Mouse (Mus musculus): ENCODE data around the gene Lmx1b. TPM values are rescaled to one million over a fixed set of nuclear protein-coding genes. Genes with fewer than 3 reads are reported as not detected.

Lmx1b gene
- 3.3 and 3.5 TPM in 2 replicates for polyA plus RNA-seq (2015; fragmentation: Nextera tagmentation; extraction: Ambion mirVana)

GRCm38 (mm10) chr2:33640171-33640721 lies at the start of gene Lmx1b:
Gene Lmx1b, minus strand, starts transcription at chr2:33640511.
- H3K4me2 ChIP-seq (ENCODE audit: low read length): peak within 1 kb of the TSS; percentile 55
- H3K4me3 ChIP-seq (ENCODE audit: low read length): peak within 1 kb of the TSS; percentile 46
- peaks cover 10% of the 10 kb centered on the region for H3K4me1 ChIP-seq (ENCODE audit: control insufficient read depth, insufficient read depth, low read depth, low read length)
- peak within 1 kb of the TSS; percentile 74 for H3K27ac ChIP-seq (ENCODE audit: low read depth, low read length)
- no peak for ATAC-seq
- WGBS: 1% methylated on average over 50 of the region's 53 CpGs
- no peaks in the 10 kb centered on the region for H3K9me3 ChIP-seq (ENCODE audit: control insufficient read depth, low read length)
- H3K27me3 ChIP-seq (replicated peaks; ENCODE audit: control insufficient read depth, insufficient read depth, low read length): peaks cover 58% of the 10 kb centered on the region
- H3K9ac ChIP-seq (ENCODE audit: low read depth, low read length): peak within 1 kb of the TSS; percentile 58
- H3K36me3 ChIP-seq (ENCODE audit: control insufficient read depth, insufficient read depth, low read length): no peaks in the 10 kb centered on the region

- H3K27me3 ChIP-seq (replicated peaks; ENCODE audit: control insufficient read depth, insufficient read depth, low read length): no peaks in the 10 kb centered on the region
- no peak overlapping the region for H3K27ac ChIP-seq (ENCODE audit: low read depth, low read length)
- no peak overlapping the region for H3K9ac ChIP-seq (ENCODE audit: low read depth, low read length)
- WGBS: 31% methylated on average over 9 of the region's 9 CpGs
- no peaks in the 10 kb centered on the region for H3K9me3 ChIP-seq (ENCODE audit: control insufficient read depth, low read length)
- H3K36me3 ChIP-seq (ENCODE audit: control insufficient read depth, insufficient read depth, low read length): no peaks in the 10 kb centered on the region
- H3K4me3 ChIP-seq (ENCODE audit: low read length): no peak overlapping the region
- ATAC-seq: peak; percentile 17; the same call in 1 of the 2 replicates
- peaks cover 7% of the 10 kb centered on the region for H3K4me1 ChIP-seq (ENCODE audit: control insufficient read depth, insufficient read depth, low read depth, low read length)
- H3K4me2 ChIP-seq (ENCODE audit: low read length): no peak overlapping the region
Observed at GRCm38 (mm10) chr2:33689880-33690462, 49.7 kb upstream of the Lmx1b start.

DNA sequence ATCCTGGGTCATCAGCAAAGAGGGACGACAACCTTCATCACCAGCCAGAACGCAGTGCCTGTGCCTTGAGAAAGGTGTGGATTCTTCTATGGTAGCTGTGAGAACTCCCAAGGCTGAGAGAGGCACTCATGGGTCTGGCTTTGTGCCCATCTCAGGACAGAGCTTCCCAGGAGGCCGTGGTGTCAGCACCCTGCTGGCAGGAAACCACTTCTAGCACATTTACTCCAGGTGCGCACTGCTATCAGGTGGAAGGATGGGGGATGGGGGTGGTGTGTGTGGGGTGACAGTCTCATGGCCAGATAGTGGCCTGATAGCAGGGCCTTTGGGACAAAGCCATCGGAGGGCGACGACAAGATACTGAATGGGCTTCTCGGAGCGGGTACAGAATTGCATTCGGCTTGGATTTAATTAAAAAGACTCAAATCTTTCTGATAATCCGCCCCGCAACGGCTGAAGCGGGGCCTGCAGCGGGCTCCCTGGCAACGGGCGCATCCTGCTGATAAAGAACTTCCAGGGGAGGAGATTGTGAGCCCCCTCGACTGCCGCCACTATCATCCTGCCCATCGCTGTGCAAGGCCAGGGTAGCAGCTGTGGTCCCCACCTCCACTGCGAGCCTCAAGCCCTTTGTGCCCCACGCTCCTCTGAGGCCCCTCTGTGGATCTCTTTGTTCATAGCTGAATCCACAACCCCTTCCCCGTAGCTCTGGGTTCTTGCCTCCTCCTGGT lies 49.0 kb upstream of the Lmx1b start:
- H3K9ac ChIP-seq (ENCODE audit: low read depth, low read length): peak overlapping the region; percentile 31
- peaks cover 7% of the 10 kb centered on the region for H3K4me1 ChIP-seq (ENCODE audit: control insufficient read depth, insufficient read depth, low read depth, low read length)
- no peak overlapping the region for H3K4me2 ChIP-seq (ENCODE audit: low read length)
- H3K27me3 ChIP-seq (replicated peaks; ENCODE audit: control insufficient read depth, insufficient read depth, low read length): no peaks in the 10 kb centered on the region
- H3K9me3 ChIP-seq (ENCODE audit: control insufficient read depth, low read length): no peaks in the 10 kb centered on the region
- no peaks in the 10 kb centered on the region for H3K36me3 ChIP-seq (ENCODE audit: control insufficient read depth, insufficient read depth, low read length)
- no peak overlapping the region for H3K4me3 ChIP-seq (ENCODE audit: low read length)
- H3K27ac ChIP-seq (ENCODE audit: low read depth, low read length): no peak overlapping the region
- WGBS: 30% methylated on average over 23 of the region's 23 CpGs
- peak; percentile 58 for ATAC-seq

- no peaks in the 10 kb centered on the region for H3K4me1 ChIP-seq (ENCODE audit: control insufficient read depth, insufficient read depth, low read depth, low read length)
- H3K4me3 ChIP-seq (ENCODE audit: low read length): no peak overlapping the region
- H3K27me3 ChIP-seq (replicated peaks; ENCODE audit: control insufficient read depth, insufficient read depth, low read length): no peaks in the 10 kb centered on the region
- no peak overlapping the region for H3K4me2 ChIP-seq (ENCODE audit: low read length)
- ATAC-seq: no peak
- H3K36me3 ChIP-seq (ENCODE audit: control insufficient read depth, insufficient read depth, low read length): no peaks in the 10 kb centered on the region
- H3K27ac ChIP-seq (ENCODE audit: low read depth, low read length): no peak overlapping the region
- no peak overlapping the region for H3K9ac ChIP-seq (ENCODE audit: low read depth, low read length)
- no peaks in the 10 kb centered on the region for H3K9me3 ChIP-seq (ENCODE audit: control insufficient read depth, low read length)
- whole genome bisulfite sequencing: 62% methylated on average over 4 of the region's 4 CpGs
Observed at GRCm38 (mm10) chr2:33683594-33683993, 43.3 kb upstream of the Lmx1b start.

- Histone ChIP-seq H3K4me1 (ENCODE audit: control insufficient read depth, insufficient read depth, low read depth, low read length) (no peaks in the 10 kb centered on the region), H3K27me3 (replicated peaks; ENCODE audit: control insufficient read depth, insufficient read depth, low read length) (no peaks in the 10 kb centered on the region), H3K4me3 (ENCODE audit: low read length) (no peak overlapping the region), H3K27ac (ENCODE audit: low read depth, low read length) (no peak overlapping the region), H3K4me2 (ENCODE audit: low read length) (no peak overlapping the region), H3K9ac (ENCODE audit: low read depth, low read length) (no peak overlapping the region), H3K36me3 (ENCODE audit: control insufficient read depth, insufficient read depth, low read length) (no peaks in the 10 kb centered on the region), H3K9me3 (ENCODE audit: control insufficient read depth, low read length) (no peaks in the 10 kb centered on the region)
- WGBS: 54% methylated on average over 6 of the region's 6 CpGs
- no peak for ATAC-seq
Observed at GRCm38 (mm10) chr2:33683095-33683494, 42.8 kb upstream of the Lmx1b start.

DNA sequence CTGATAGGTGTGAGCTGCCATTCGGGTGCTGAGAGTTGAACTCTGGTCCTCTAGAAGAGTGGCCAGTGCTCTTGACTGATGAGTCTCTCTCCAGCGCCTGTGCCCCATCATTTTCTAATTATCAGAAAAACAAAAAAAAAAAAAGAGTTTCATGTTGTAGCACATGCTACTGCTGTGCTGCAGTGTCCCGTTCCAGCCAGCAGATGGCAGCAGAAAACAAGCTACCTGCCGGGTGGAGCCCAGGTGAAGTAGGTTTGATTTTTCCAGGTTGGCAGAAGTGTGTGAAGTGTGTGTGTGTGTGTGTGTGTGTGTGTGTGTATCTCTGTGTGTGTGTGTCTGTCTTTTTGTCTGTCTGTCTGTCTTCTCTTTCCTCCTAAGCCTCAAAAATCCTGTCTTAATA lies 41.9 kb upstream of the Lmx1b start:
- no peaks in the 10 kb centered on the region for H3K27me3 ChIP-seq (replicated peaks; ENCODE audit: control insufficient read depth, insufficient read depth, low read length)
- no peak for ATAC-seq
- no peak overlapping the region for H3K4me2 ChIP-seq (ENCODE audit: low read length)
- no peaks in the 10 kb centered on the region for H3K9me3 ChIP-seq (ENCODE audit: control insufficient read depth, low read length)
- no peaks in the 10 kb centered on the region for H3K4me1 ChIP-seq (ENCODE audit: control insufficient read depth, insufficient read depth, low read depth, low read length)
- no peaks in the 10 kb centered on the region for H3K36me3 ChIP-seq (ENCODE audit: control insufficient read depth, insufficient read depth, low read length)
- 9% methylated on average over 4 of the region's 4 CpGs for WGBS
- no peak overlapping the region for H3K27ac ChIP-seq (ENCODE audit: low read depth, low read length)
- no peak overlapping the region for H3K9ac ChIP-seq (ENCODE audit: low read depth, low read length)
- no peak overlapping the region for H3K4me3 ChIP-seq (ENCODE audit: low read length)

- 75% methylated on average over 12 of the region's 12 CpGs for WGBS
- ATAC-seq: no peak
Observed at GRCm38 (mm10) chr2:33678950-33679654, 38.8 kb upstream of the Lmx1b start.

DNA sequence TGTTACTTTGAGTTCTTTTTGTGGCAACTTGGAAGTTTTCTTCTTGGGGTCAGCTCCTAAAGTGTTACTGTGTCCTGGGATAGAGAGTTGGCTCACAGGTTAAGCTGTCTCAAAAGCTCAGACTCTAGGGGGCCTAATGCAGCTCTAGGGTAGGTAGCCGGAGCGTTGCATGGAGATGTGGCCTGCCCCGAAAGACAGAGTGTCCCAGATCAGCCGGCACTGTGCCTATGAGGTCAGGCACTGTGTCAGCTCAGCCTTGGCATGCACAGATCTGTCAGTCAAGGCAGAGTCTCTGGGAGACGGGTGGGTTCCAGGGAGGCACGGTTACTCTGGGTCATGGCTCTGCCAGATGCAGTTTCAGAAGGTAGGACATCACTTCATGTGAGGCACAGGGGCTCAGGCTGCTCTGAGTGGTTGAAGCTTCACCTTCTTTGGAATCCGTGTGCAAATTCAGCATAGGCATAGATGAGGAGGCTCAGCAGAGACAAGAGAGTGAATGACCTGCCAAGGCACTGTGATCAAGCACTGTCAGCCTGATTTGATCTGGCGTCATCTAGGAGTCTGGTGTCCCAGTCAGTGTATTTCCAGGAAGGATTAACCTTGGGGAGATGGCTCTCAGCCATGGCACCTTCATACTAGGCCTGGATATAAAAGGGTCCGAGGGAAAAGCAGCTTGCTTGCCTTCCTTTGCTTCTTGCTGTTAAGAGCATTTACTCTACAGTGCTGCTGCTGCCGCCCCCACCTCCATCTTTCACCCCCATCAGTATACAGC lies 32.6 kb upstream of the Lmx1b start:
- Histone ChIP-seq H3K9ac (ENCODE audit: low read depth, low read length) (no peak overlapping the region), H3K4me2 (ENCODE audit: low read length) (no peak overlapping the region), H3K4me3 (ENCODE audit: low read length) (no peak overlapping the region), H3K4me1 (ENCODE audit: control insufficient read depth, insufficient read depth, low read depth, low read length) (no peaks in the 10 kb centered on the region), H3K27me3 (replicated peaks; ENCODE audit: control insufficient read depth, insufficient read depth, low read length) (no peaks in the 10 kb centered on the region), H3K36me3 (ENCODE audit: control insufficient read depth, insufficient read depth, low read length) (no peaks in the 10 kb centered on the region), H3K9me3 (ENCODE audit: control insufficient read depth, low read length) (no peaks in the 10 kb centered on the region), H3K27ac (ENCODE audit: low read depth, low read length) (no peak overlapping the region)
- 71% methylated on average over 10 of the region's 10 CpGs for WGBS
- no peak for ATAC-seq

More at GRCm38 (mm10) chr2:33678950-33679654, 38.8 kb upstream of the Lmx1b start:
- H3K27ac ChIP-seq (ENCODE audit: low read depth, low read length): no peak overlapping the region
- no peak overlapping the region for H3K4me2 ChIP-seq (ENCODE audit: low read length)
- H3K36me3 ChIP-seq (ENCODE audit: control insufficient read depth, insufficient read depth, low read length): no peaks in the 10 kb centered on the region
- no peaks in the 10 kb centered on the region for H3K9me3 ChIP-seq (ENCODE audit: control insufficient read depth, low read length)
- no peak overlapping the region for H3K9ac ChIP-seq (ENCODE audit: low read depth, low read length)
- no peaks in the 10 kb centered on the region for H3K27me3 ChIP-seq (replicated peaks; ENCODE audit: control insufficient read depth, insufficient read depth, low read length)
- H3K4me1 ChIP-seq (ENCODE audit: control insufficient read depth, insufficient read depth, low read depth, low read length): no peaks in the 10 kb centered on the region
- H3K4me3 ChIP-seq (ENCODE audit: low read length): no peak overlapping the region
